Mouse (Mus musculus): Measurements from ENCODE around the gene Nanos2.

DNA sequence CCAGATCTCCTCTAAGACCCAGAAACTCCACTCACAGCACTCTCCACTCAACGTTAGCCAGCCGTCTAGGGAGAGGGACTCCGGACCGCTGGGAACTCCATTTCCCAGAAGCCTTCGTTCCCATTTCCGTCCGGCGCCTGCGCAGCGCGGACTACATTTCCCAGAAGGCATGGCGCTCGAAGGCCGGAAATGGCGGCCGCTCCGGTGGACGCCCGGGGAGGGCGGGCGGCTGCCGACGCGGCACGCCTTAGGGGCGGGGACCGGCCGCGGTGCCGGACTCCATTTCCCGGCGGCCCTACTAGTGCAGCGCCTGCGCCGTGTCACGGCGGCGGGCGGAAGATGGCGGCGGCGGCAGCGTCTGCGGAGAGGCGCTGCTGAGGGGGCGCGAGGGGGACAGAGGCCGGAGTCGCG, 36.9 kb downstream of the Nanos2 start, which contains the start of gene Sympk:
- TF ChIP-seq EP300 (IDR thresholded peaks at IDR 0.05; ENCODE audit: low read depth) (no peak), CTCF (IDR thresholded peaks at IDR 0.05; ENCODE audit: low read depth) (no peak)

All from heart, postnatal 0 days (tissue).